Mouse (Mus musculus) intestine, embryonic 16.5 days (tissue): ENCODE measurements at regions not wholly inside any gene's neighbourhood (a gene's known extent, or its start where the extent isn't known, plus 50 kb on each side); places are given as distances from the start of the nearest gene placed in this dataset.

Experiments used
- ATAC-seq: fragments of 200-750 bp; cut with Nextera tagmentation; 2 replicates; pipeline ENCODE4 v1.8.0; 2017; ENCODE audit warnings: moderate TSS enrichment, moderate library complexity
- H3K27ac ChIP-seq: fragments of 300-500 bp; sonication (generic); 2 replicates; pipeline ENCODE4 v1.5.1; 2014; ENCODE audit warnings: mild to moderate bottlenecking, low read length
- H3K27me3 ChIP-seq: fragments of 300-500 bp; sonication (generic); replicated peaks from 2 replicates; pipeline ENCODE4 v1.6.1; 2014; ENCODE audit warnings: low read length, control low read depth, mixed read lengths; ENCODE audit not compliant: control insufficient read depth, insufficient read depth
- H3K36me3 ChIP-seq: fragments of 300-500 bp; sonication (generic); 2 replicates; pipeline ENCODE4 v1.6.1; 2014; ENCODE audit warnings: low read length, control low read depth; ENCODE audit not compliant: control insufficient read depth, insufficient read depth
- H3K4me1 ChIP-seq: fragments of 300-500 bp; sonication (generic); 2 replicates; pipeline ENCODE4 v1.6.1; 2014; ENCODE audit warnings: low read length, control low read depth, mixed read lengths; ENCODE audit not compliant: control insufficient read depth, insufficient read depth
- H3K4me2 ChIP-seq: fragments of 300-500 bp; sonication (generic); 2 replicates; pipeline ENCODE4 v1.6.1; 2014; ENCODE audit warnings: low read depth, low read length, control low read depth
- H3K4me3 ChIP-seq: fragments of 300-500 bp; sonication (generic); 2 replicates; pipeline ENCODE4 v1.5.1; 2014; ENCODE audit warnings: mild to moderate bottlenecking, low read length
- H3K9ac ChIP-seq: fragments of 300-500 bp; sonication (generic); 2 replicates; pipeline ENCODE4 v1.6.1; 2014; ENCODE audit warnings: low read depth, low read length
- H3K9me3 ChIP-seq: fragments of 300-500 bp; sonication (generic); 2 replicates; pipeline ENCODE4 v1.6.1; 2016; ENCODE audit warnings: low read length, control low read depth; ENCODE audit not compliant: control insufficient read depth
- WGBS: fragments of 180-500 bp; shearing (Covaris S2); extraction: QIAGEN DNeasy Blood & Tissue Kit; methylation state at CpG from one replicate; pipeline ENCODE4 v1.1.7; 2014; 5-methylcytosine and 5-hydroxymethylcytosine counted together

DNA sequence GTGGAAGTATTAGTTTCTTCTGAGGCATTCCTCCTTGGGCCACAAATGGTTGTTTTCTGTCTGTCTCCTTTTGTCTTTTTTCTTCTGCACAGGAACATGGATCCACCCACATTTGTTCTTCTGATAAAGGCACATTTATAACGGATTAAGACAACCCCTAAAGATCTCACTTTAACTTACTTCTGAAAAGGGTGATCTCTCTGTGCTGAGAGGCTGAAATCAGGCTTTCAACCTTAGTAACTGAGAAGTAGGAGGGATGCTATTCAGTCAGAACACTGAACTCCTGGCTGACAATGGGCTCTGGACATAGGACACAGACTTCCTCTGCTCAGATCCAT lies 315.0 kb upstream of the Trib2 start:
- 54% methylated on average over 1 of the region's 1 CpGs for WGBS
- no peak overlapping the region for H3K4me2 ChIP-seq
- H3K4me3 ChIP-seq = no peak overlapping the region
- no peak for ATAC-seq
- no peaks in the 10 kb centered on the region for H3K36me3 ChIP-seq
- H3K27ac ChIP-seq = no peak overlapping the region
- no peaks in the 10 kb centered on the region for H3K27me3 ChIP-seq
- H3K4me1 ChIP-seq = no peaks in the 10 kb centered on the region
- no peak overlapping the region for H3K9ac ChIP-seq
- no peaks in the 10 kb centered on the region for H3K9me3 ChIP-seq

- no peaks in the 10 kb centered on the region for H3K36me3 ChIP-seq
- 45% methylated on average over 2 of the region's 2 CpGs for WGBS
- no peaks in the 10 kb centered on the region for H3K9me3 ChIP-seq
- no peak overlapping the region for H3K4me2 ChIP-seq
- no peaks in the 10 kb centered on the region for H3K27me3 ChIP-seq
- H3K4me1 ChIP-seq = no peaks in the 10 kb centered on the region
- H3K27ac ChIP-seq = no peak overlapping the region
- H3K9ac ChIP-seq = no peak overlapping the region
- ATAC-seq = no peak
- no peak overlapping the region for H3K4me3 ChIP-seq
Measured at GRCm38 (mm10) chr12:16131028-16131739, 314.5 kb upstream of the Trib2 start.

GRCm38 (mm10) chr12:16130605-16131004 lies 313.9 kb upstream of the Trib2 start:
- H3K4me1 ChIP-seq = no peaks in the 10 kb centered on the region
- ATAC-seq = no peak
- H3K27ac ChIP-seq = no peak overlapping the region
- H3K4me2 ChIP-seq = no peak overlapping the region
- H3K4me3 ChIP-seq = no peak overlapping the region
- H3K27me3 ChIP-seq = no peaks in the 10 kb centered on the region
- H3K36me3 ChIP-seq = no peaks in the 10 kb centered on the region
- H3K9me3 ChIP-seq = no peaks in the 10 kb centered on the region
- H3K9ac ChIP-seq = no peak overlapping the region
- 58% methylated on average over 1 of the region's 1 CpGs for WGBS

GRCm38 (mm10) chr12:16129923-16130322 lies 313.2 kb upstream of the Trib2 start:
- Histone ChIP-seq H3K36me3 (no peaks in the 10 kb centered on the region), H3K27ac (no peak overlapping the region), H3K27me3 (no peaks in the 10 kb centered on the region), H3K9ac (no peak overlapping the region), H3K9me3 (no peaks in the 10 kb centered on the region), H3K4me3 (no peak overlapping the region), H3K4me2 (no peak overlapping the region), H3K4me1 (no peaks in the 10 kb centered on the region)
- WGBS = 96% methylated on average over 3 of the region's 3 CpGs
- no peak for ATAC-seq

DNA sequence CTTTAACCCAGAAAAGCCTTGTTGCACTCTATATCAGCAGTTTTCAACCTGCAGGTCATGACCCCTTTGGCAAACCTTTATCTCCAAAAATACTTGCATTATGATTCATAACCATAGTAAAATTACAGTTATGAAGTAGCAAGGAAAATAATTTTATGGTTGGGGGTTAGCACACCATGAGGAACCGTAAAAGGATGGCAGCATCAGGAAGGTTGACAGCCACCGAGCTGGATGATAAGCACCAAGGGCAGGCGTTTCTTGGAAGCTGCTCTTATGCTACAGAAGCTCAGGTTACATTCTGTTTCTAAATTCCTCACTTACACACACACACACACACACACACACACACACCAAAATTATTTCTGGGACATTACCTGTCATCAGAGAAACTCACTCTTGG lies 312.5 kb upstream of the Trib2 start:
- Histone ChIP-seq H3K4me2 (no peak overlapping the region), H3K4me1 (no peaks in the 10 kb centered on the region), H3K27ac (no peak overlapping the region), H3K36me3 (no peaks in the 10 kb centered on the region), H3K27me3 (no peaks in the 10 kb centered on the region), H3K9me3 (no peaks in the 10 kb centered on the region), H3K4me3 (no peak overlapping the region), H3K9ac (no peak overlapping the region)
- 71% methylated on average over 3 of the region's 3 CpGs for WGBS
- no peak for ATAC-seq

DNA sequence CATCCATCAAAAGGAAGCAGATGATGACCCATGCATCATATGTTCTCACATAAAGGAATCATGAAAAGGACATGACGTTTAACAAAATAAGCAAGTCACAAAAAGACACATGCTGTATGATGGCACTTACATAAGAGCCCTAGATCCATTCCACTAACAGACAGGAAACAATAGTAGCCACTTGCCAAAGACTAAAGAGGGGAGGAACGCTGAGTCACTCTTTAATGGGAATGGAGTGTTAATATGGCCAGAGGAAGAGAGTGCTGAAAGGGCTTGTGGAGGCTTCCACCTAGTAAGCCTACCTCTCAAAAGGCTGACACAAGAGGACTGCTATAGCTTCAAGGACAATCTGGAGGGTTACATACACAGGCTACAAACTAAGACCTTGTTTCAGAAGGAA lies 308.2 kb upstream of the Trib2 start:
- Histone ChIP-seq H3K36me3 (no peaks in the 10 kb centered on the region), H3K4me1 (no peaks in the 10 kb centered on the region), H3K4me3 (no peak overlapping the region), H3K27ac (no peak overlapping the region), H3K27me3 (no peaks in the 10 kb centered on the region), H3K9ac (no peak overlapping the region), H3K9me3 (no peaks in the 10 kb centered on the region), H3K4me2 (no peak overlapping the region)
- ATAC-seq = no peak
- 82% methylated on average over 2 of the region's 2 CpGs for WGBS

DNA sequence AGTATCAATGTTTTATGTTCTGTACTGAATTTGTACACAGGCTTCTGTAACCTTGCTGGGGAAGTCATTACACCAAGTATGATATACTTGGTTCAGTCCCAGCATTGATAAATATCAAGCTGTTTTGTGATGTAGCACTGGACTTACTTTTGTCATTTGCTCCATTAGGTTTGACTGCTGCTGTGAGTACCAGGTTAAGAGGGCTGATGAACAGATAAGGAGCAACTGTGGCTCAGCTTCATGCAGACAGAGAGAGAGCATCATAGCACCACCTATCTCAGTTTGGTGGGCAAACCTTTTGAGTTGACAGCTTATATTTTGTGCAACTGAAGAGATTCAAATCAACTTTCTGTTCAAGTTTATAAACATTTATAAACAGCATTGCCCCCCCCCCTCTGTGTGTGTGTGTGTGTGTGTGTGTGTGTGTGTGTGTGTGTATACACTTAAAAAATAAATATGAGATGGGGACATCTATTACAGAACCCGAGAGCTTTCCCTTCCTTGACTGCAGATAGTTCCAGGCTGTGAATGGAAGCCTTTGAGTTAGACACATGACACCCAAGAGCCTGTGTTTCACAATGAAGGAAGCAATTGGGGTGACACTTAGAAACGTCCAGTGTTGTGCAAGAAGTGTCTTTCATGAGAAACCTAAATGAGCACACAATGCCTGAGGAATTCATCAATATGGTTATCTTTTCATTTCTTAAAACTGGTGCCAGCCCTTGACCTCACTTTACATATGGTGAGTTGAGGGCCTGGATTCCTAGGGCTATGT lies 305.8 kb upstream of the Trib2 start:
- WGBS = 53% methylated on average over 2 of the region's 2 CpGs
- no peaks in the 10 kb centered on the region for H3K9me3 ChIP-seq

DNA sequence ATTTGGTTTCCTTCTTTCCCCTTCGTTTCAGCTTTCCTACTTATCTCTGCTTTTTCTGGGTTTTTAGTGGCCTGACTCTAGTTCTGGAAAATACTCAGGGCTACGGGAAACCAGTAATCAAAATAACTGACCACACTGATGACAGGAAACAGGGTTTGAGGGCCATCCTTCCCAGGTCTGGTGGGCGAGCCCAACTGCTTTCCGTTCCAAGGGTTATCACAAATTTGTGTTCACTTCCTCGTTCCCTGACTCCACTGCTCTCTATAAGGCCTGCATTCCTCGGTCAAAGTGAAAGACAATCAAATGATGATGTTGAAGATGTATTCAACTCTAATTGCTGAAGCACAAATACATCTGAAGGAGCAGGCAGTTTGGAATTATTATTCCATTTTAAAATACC lies 305.1 kb upstream of the Trib2 start:
- Histone ChIP-seq H3K4me1 (no peaks in the 10 kb centered on the region), H3K4me2 (no peak overlapping the region), H3K36me3 (no peaks in the 10 kb centered on the region), H3K4me3 (no peak overlapping the region), H3K27me3 (no peaks in the 10 kb centered on the region), H3K27ac (no peak overlapping the region), H3K9me3 (no peaks in the 10 kb centered on the region), H3K9ac (no peak overlapping the region)
- ATAC-seq = no peak
- WGBS = 68% methylated on average over 6 of the region's 6 CpGs

More for the DNA sequence above, 305.8 kb upstream of the Trib2 start:
- H3K9ac ChIP-seq = no peak overlapping the region
- no peak overlapping the region for H3K4me3 ChIP-seq
- no peak for ATAC-seq
- no peaks in the 10 kb centered on the region for H3K36me3 ChIP-seq
- no peak overlapping the region for H3K27ac ChIP-seq
- no peaks in the 10 kb centered on the region for H3K27me3 ChIP-seq
- no peaks in the 10 kb centered on the region for H3K4me1 ChIP-seq
- H3K4me2 ChIP-seq = no peak overlapping the region

- Histone ChIP-seq H3K27ac (no peak overlapping the region), H3K36me3 (no peaks in the 10 kb centered on the region), H3K27me3 (no peaks in the 10 kb centered on the region), H3K9me3 (no peaks in the 10 kb centered on the region), H3K4me2 (no peak overlapping the region), H3K4me1 (no peaks in the 10 kb centered on the region), H3K4me3 (no peak overlapping the region), H3K9ac (no peak overlapping the region)
- ATAC-seq = no peak
Measured at GRCm38 (mm10) chr12:16118710-16119109, 302.0 kb upstream of the Trib2 start.

GRCm38 (mm10) chr12:16106946-16107345 lies 290.2 kb upstream of the Trib2 start:
- H3K4me2 ChIP-seq = no peak overlapping the region
- H3K4me3 ChIP-seq = no peak overlapping the region
- H3K9me3 ChIP-seq = no peaks in the 10 kb centered on the region
- H3K36me3 ChIP-seq = no peaks in the 10 kb centered on the region
- no peaks in the 10 kb centered on the region for H3K4me1 ChIP-seq
- H3K9ac ChIP-seq = no peak overlapping the region
- H3K27ac ChIP-seq = no peak overlapping the region
- no peaks in the 10 kb centered on the region for H3K27me3 ChIP-seq
- ATAC-seq = no peak
- 71% methylated on average over 7 of the region's 7 CpGs for whole genome bisulfite sequencing
